Mouse (Mus musculus): ENCODE results near the gene Dus2. TPM values are rescaled to one million over a fixed set of nuclear protein-coding genes. Genes with fewer than 3 reads are reported as not detected.
"Not testable (repeated sequence)": the region's sequence is repeated elsewhere in the genome, so short reads cannot be mapped to it uniquely, and the experiment has no call there.

The Dus2 gene
- polyA plus RNA-seq, 1 experiment: 19.8 TPM

DNA sequence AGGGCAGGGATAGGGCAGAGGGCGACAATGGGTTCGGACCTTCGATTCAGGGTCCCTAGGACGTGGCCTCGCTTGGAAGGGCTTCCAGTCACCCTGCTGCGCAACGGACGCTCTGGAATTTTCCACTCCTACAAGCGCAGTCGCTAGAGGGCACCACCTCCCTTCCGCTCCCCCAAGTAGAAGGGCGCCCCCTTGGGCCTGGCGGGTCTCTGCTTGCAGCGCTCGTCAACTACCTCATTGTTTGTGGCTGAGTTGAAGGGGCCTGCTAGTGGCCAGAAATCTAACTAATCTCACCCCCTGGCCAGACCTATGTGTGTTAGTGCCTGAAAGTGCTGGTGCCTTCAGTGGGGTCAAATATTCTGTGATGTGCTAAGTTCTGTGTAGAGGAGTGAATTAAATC lies 11.8 kb upstream of the Dus2 start, which contains the start of gene Dpep3:
Dpep3 (minus strand) TSS at position 105 of the 400 bp plus-strand sequence.
- no peaks in the 10 kb centered on the region for H3K27me3 ChIP-seq (ENCODE audit: control insufficient read depth, insufficient read depth, low read length)
- 95% methylated on average over 15 of the region's 15 CpGs for WGBS
- no peak for TF ChIP-seq CTCF (IDR thresholded peaks at IDR 0.05; ENCODE audit: borderline replicate concordance, control insufficient read depth, extremely low read depth, insufficient read depth, low read length, poor library complexity)
- TF ChIP-seq POLR2A (IDR thresholded peaks at IDR 0.05; ENCODE audit: control insufficient read depth, extremely low read depth, insufficient read depth, low read length, poor library complexity): no peak
- DNase-seq: no peak
- no peaks in the 10 kb centered on the region for H3K36me3 ChIP-seq (ENCODE audit: control insufficient read depth, insufficient read depth, low read length)
- peaks cover 4% of the 10 kb centered on the region; the same call in 1 of the 2 replicates for H3K4me1 ChIP-seq (replicated peaks; ENCODE audit: control insufficient read depth, insufficient read depth, low read length)
- no peak within 1 kb of the TSS for H3K4me3 ChIP-seq (ENCODE audit: control insufficient read depth, insufficient read depth, low read length)
- H3K27ac ChIP-seq (ENCODE audit: control insufficient read depth, insufficient read depth, low read length): no peak within 1 kb of the TSS

DNA sequence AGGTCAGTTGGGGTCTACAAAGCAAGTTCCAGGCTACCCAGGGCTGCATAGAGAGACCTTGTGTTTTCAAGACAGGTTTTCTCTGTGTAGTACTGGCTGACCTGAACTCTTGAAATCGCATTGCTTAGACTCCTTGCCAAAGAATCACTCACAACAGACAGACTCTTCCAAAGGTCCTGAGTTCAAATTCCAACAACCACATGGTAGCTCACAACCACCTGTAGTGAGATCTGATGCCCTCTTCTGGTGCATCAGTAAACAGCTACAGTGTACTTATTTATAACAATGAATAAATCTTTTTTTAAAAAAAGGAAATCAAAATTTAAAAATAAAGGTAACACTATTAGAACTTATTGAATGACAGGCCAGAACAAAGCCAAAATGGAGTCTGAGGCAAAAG lies 10.0 kb upstream of the Dus2 start:
- Histone ChIP-seq H3K4me3 (ENCODE audit: control insufficient read depth, insufficient read depth, low read length) (no peak overlapping the region), H3K4me1 (replicated peaks; ENCODE audit: control insufficient read depth, insufficient read depth, low read length) (peaks cover 4% of the 10 kb centered on the region; the same call in 1 of the 2 replicates), H3K27ac (ENCODE audit: control insufficient read depth, insufficient read depth, low read length) (no peak overlapping the region), H3K36me3 (ENCODE audit: control insufficient read depth, insufficient read depth, low read length) (no peaks in the 10 kb centered on the region), H3K27me3 (ENCODE audit: control insufficient read depth, insufficient read depth, low read length) (no peaks in the 10 kb centered on the region)
- 89% methylated on average over 1 of the region's 1 CpGs for WGBS
- DNase-seq: no peak
- no peak for TF ChIP-seq CTCF (IDR thresholded peaks at IDR 0.05; ENCODE audit: borderline replicate concordance, control insufficient read depth, extremely low read depth, insufficient read depth, low read length, poor library complexity)
- TF ChIP-seq POLR2A (IDR thresholded peaks at IDR 0.05; ENCODE audit: control insufficient read depth, extremely low read depth, insufficient read depth, low read length, poor library complexity): no peak

DNA sequence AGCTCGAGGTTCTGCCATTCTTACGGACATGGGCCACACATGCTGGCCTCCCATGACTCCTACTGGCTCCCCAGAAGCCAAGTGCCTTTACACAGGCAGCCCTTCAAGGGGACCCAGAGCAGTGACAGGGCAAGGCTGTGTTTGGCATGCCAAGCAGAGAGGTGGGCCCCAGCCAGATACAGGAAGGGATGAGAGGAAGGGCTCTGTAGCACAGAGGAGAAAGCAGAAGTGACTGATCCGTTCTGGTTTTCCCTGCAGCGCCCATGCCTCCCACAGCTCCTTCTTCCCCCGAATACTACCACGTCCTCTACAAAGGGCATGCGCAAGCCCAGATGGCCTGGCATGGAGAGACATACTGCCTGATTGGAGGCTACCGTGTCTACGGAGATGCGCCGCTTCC lies 7.7 kb upstream of the Dus2 start:
- H3K27me3 ChIP-seq (ENCODE audit: control insufficient read depth, insufficient read depth, low read length): not testable (repeated sequence)

DNA sequence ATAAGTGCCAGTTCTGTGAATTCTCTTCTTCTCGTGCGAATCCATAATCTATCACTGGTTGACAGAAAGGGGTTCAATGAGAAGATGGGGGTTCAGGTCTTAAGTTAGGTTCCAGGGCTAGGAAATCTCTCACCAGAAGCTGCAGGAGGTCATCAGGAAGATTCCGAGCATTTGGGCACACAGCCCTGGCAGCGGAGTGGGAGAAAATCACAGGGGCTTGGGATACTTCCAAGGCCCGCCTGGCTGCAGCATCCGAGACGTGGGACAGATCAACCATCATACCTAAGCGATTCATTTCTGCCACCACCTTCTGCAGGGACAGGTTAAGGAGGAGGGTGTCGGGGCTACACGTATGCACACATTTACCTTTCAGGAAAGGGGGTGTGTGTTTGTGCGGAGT lies 2.6 kb upstream of the Dus2 start:
- no peaks in the 10 kb centered on the region for H3K27me3 ChIP-seq (ENCODE audit: control insufficient read depth, insufficient read depth, low read length)
- TF ChIP-seq CTCF (IDR thresholded peaks at IDR 0.05; ENCODE audit: borderline replicate concordance, control insufficient read depth, extremely low read depth, insufficient read depth, low read length, poor library complexity): no peak
- no peak for TF ChIP-seq POLR2A (IDR thresholded peaks at IDR 0.05; ENCODE audit: control insufficient read depth, extremely low read depth, insufficient read depth, low read length, poor library complexity)
- H3K4me1 ChIP-seq (replicated peaks; ENCODE audit: control insufficient read depth, insufficient read depth, low read length): peaks cover 19% of the 10 kb centered on the region
- H3K4me3 ChIP-seq (ENCODE audit: control insufficient read depth, insufficient read depth, low read length): no peak overlapping the region
- H3K27ac ChIP-seq (ENCODE audit: control insufficient read depth, insufficient read depth, low read length): no peak overlapping the region
- WGBS: 93% methylated on average over 11 of the region's 11 CpGs
- no peak for DNase-seq
- no peaks in the 10 kb centered on the region for H3K36me3 ChIP-seq (ENCODE audit: control insufficient read depth, insufficient read depth, low read length)

More for the DNA sequence above, 7.7 kb upstream of the Dus2 start:
- H3K36me3 ChIP-seq (ENCODE audit: control insufficient read depth, insufficient read depth, low read length); H3K4me1 ChIP-seq (replicated peaks; ENCODE audit: control insufficient read depth, insufficient read depth, low read length); DNase-seq; H3K27ac ChIP-seq (ENCODE audit: control insufficient read depth, insufficient read depth, low read length); H3K4me3 ChIP-seq (ENCODE audit: control insufficient read depth, insufficient read depth, low read length): not testable (repeated sequence)
- 35% methylated on average over 11 of the region's 11 CpGs for WGBS

DNA sequence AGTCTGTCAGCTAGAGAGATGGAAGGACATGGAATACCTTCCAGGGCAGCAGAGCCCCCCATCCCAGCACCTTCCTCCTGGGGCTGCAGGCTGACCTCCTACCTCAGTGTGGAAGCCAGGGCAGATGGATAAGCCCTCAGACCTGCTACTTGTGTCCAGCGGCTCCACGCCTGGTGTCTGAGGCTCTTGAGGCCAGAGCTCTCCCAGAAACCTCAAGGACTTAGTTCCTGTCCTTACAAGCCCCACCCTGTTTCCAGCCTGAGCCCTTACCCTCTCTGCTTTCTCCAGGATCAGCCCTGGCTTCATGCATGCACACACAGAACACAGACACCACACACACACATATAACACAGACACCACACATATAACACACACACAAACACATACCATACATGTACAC lies 409 bp downstream of the Dus2 start:
- Histone ChIP-seq H3K36me3 (ENCODE audit: control insufficient read depth, insufficient read depth, low read length) (no peaks in the 10 kb centered on the region), H3K4me3 (ENCODE audit: control insufficient read depth, insufficient read depth, low read length) (no peak overlapping the region), H3K27ac (ENCODE audit: control insufficient read depth, insufficient read depth, low read length) (no peak overlapping the region), H3K4me1 (replicated peaks; ENCODE audit: control insufficient read depth, insufficient read depth, low read length) (peaks cover 28% of the 10 kb centered on the region), H3K27me3 (ENCODE audit: control insufficient read depth, insufficient read depth, low read length) (no peaks in the 10 kb centered on the region)
- TF ChIP-seq POLR2A (IDR thresholded peaks at IDR 0.05; ENCODE audit: control insufficient read depth, extremely low read depth, insufficient read depth, low read length, poor library complexity) (no peak), CTCF (IDR thresholded peaks at IDR 0.05; ENCODE audit: borderline replicate concordance, control insufficient read depth, extremely low read depth, insufficient read depth, low read length, poor library complexity) (no peak)
- peak; percentile 20 for DNase-seq
- 80% methylated on average over 2 of the region's 2 CpGs for WGBS

DNA sequence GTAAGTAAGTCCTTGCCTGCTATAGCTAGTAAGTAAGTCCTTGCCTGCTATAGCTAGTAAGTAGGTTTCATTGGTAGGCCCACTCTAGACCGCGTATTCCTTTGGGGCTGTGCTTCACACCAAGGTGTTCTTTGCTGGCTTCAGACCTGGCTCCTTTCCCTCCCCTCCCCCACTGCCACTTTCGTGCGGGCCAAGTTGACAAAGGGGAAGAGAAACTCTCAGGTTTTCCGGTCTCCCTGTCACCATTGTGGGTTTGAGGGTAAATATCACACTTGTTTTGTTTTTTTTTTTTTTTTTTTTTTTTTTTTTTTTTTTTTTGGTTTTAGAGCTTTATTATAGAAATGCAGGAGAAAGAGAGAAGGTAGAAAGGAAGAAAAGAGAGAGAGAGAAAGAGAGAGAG lies 1.4 kb downstream of the Dus2 start:
- peak; percentile 81 for DNase-seq
- H3K36me3 ChIP-seq (ENCODE audit: control insufficient read depth, insufficient read depth, low read length): no peaks in the 10 kb centered on the region

DNA sequence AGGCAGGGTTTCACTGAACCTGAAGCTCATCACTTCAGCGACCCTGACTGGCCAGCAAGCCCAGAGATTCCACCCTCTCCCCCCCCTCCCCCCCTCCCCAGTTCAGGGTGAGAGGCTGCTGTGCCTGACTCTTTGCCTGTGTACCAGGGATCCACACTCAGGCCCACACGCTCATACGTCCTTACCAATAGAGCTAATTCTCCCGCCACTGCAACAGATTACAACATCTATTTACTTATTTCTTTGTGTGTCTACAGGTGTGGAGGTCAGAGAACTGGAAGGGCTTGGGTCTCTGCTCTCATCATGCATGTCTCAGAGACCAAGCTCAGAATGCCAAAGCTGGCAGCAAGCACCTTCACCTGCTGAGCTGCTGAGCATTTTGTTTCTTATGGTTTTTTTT lies 2.1 kb downstream of the Dus2 start:
- 79% methylated on average over 4 of the region's 4 CpGs for WGBS
- TF ChIP-seq POLR2A (IDR thresholded peaks at IDR 0.05; ENCODE audit: control insufficient read depth, extremely low read depth, insufficient read depth, low read length, poor library complexity) (no peak), CTCF (IDR thresholded peaks at IDR 0.05; ENCODE audit: borderline replicate concordance, control insufficient read depth, extremely low read depth, insufficient read depth, low read length, poor library complexity) (no peak)

More for the DNA sequence above, 1.4 kb downstream of the Dus2 start:
- H3K27me3 ChIP-seq (ENCODE audit: control insufficient read depth, insufficient read depth, low read length): no peaks in the 10 kb centered on the region
- TF ChIP-seq CTCF (IDR thresholded peaks at IDR 0.05; ENCODE audit: borderline replicate concordance, control insufficient read depth, extremely low read depth, insufficient read depth, low read length, poor library complexity) (no peak), POLR2A (IDR thresholded peaks at IDR 0.05; ENCODE audit: control insufficient read depth, extremely low read depth, insufficient read depth, low read length, poor library complexity) (no peak)
- H3K27ac ChIP-seq (ENCODE audit: control insufficient read depth, insufficient read depth, low read length): peak overlapping the region; percentile 78
- no peak overlapping the region for H3K4me3 ChIP-seq (ENCODE audit: control insufficient read depth, insufficient read depth, low read length)
- H3K4me1 ChIP-seq (replicated peaks; ENCODE audit: control insufficient read depth, insufficient read depth, low read length): peaks cover 29% of the 10 kb centered on the region
- 29% methylated on average over 5 of the region's 5 CpGs for WGBS

More for the DNA sequence above, 2.1 kb downstream of the Dus2 start:
- H3K4me3 ChIP-seq (ENCODE audit: control insufficient read depth, insufficient read depth, low read length): no peak overlapping the region
- H3K36me3 ChIP-seq (ENCODE audit: control insufficient read depth, insufficient read depth, low read length): no peaks in the 10 kb centered on the region
- peaks cover 31% of the 10 kb centered on the region for H3K4me1 ChIP-seq (replicated peaks; ENCODE audit: control insufficient read depth, insufficient read depth, low read length)
- DNase-seq: no peak
- no peaks in the 10 kb centered on the region for H3K27me3 ChIP-seq (ENCODE audit: control insufficient read depth, insufficient read depth, low read length)
- H3K27ac ChIP-seq (ENCODE audit: control insufficient read depth, insufficient read depth, low read length): peak overlapping the region; percentile 78; the same call in 1 of the 2 replicates

Measured in thymus, adult 2 months (tissue).